Mouse (Mus musculus) layer of hippocampus, postnatal 36 days (tissue): ENCODE data around the gene Slc35b2. TPM values are rescaled to one million over a fixed set of nuclear protein-coding genes. Genes with fewer than 3 reads are reported as not detected.
A peak's percentile ranks its signal among the peaks of the same experiment; 100 is the strongest.

Source experiments
- DNase-seq, 2 experiments: peaks; one replicate each; pipeline ENCODE4 v3.0.0; 2022
- total RNA-seq, 2 experiments: library from RNA; stranded (reverse); gene quantifications; 2 replicates each; pipeline ENCODE4 v1.2.3; 2021

Gene Slc35b2
- total RNA-seq, 2 experiments from 2014 or later = 28.2 to 29.4 TPM

GRCm38 (mm10) chr17:45584939-45585678 lies 21.4 kb downstream of the Slc35b2 start:
- DNase-seq = peak; percentile 64 to 75

GRCm38 (mm10) chr17:45585725-45586448 lies 22.2 kb downstream of the Slc35b2 start:
- DNase-seq = no peak

GRCm38 (mm10) chr17:45586449-45586837 lies 22.8 kb downstream of the Slc35b2 start:
- DNase-seq = no peak

GRCm38 (mm10) chr17:45588370-45588769 lies 24.7 kb downstream of the Slc35b2 start:
- no peak for DNase-seq

GRCm38 (mm10) chr17:45589236-45589635 lies 25.6 kb downstream of the Slc35b2 start:
- no peak for DNase-seq

- DNase-seq = no peak
Observed at GRCm38 (mm10) chr17:45589844-45590243, 26.2 kb downstream of the Slc35b2 start.

- DNase-seq = no peak
Observed at GRCm38 (mm10) chr17:45590410-45590809, 26.7 kb downstream of the Slc35b2 start.

- DNase-seq = no peak
Observed at GRCm38 (mm10) chr17:45591701-45592605, 28.3 kb downstream of the Slc35b2 start.

- DNase-seq = no peak
Observed at GRCm38 (mm10) chr17:45592606-45593431, 29.1 kb downstream of the Slc35b2 start.

- no peak for DNase-seq
Observed at GRCm38 (mm10) chr17:45593479-45593878, 29.8 kb downstream of the Slc35b2 start.

- DNase-seq = no peak
Observed at GRCm38 (mm10) chr17:45594195-45594594, 30.5 kb downstream of the Slc35b2 start.

GRCm38 (mm10) chr17:45594881-45595735 lies 31.4 kb downstream of the Slc35b2 start:
- DNase-seq = peak; percentile 56 to 61

GRCm38 (mm10) chr17:45595736-45596390 lies 32.2 kb downstream of the Slc35b2 start:
- DNase-seq = no peak

- peak; percentile 56 to 62 for DNase-seq
Observed at GRCm38 (mm10) chr17:45596631-45597396, 33.1 kb downstream of the Slc35b2 start.

- DNase-seq = no peak
Observed at GRCm38 (mm10) chr17:45597787-45598186, 34.1 kb downstream of the Slc35b2 start.

GRCm38 (mm10) chr17:45598376-45598775 lies 34.7 kb downstream of the Slc35b2 start:
- DNase-seq = no peak

GRCm38 (mm10) chr17:45598891-45599290 lies 35.2 kb downstream of the Slc35b2 start:
- no peak for DNase-seq

- no peak for DNase-seq
Observed at GRCm38 (mm10) chr17:45599446-45600242, 36.0 kb downstream of the Slc35b2 start, which contains the start of gene Slc29a1. Gene Slc29a1, minus strand, starts transcription at chr17:45599606.

- no peak for DNase-seq
Observed at GRCm38 (mm10) chr17:45600267-45600666, 36.6 kb downstream of the Slc35b2 start.
